Mouse (Mus musculus): ENCODE results near the gene Gadl1. TPM values are rescaled to one million over a fixed set of nuclear protein-coding genes. Genes with fewer than 3 reads are reported as not detected.

Gene Gadl1
- total and polyA plus RNA-seq, 3 experiments: 0.13 TPM; not detected in 2

DNA sequence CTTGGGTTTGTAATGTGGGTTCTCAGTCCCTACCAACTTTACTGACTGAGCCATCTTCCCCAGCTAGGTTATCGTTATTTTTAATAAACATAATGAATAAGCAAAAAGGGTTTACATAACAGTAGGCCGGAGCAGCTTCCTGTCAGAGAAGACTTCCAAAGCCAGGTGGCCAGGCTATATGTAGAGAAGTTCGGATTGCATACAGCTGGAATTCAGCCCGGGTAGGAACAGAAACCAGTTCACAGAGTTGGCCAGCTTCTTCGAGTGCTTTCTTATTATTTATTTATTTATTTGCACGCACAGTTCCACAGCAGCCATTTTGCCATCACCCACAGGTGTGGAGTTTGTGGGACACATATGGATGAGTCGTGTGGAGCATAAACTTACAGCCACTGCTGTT is 212.2 kb downstream of the Gadl1 start:
- in situ Hi-C loops (cut with MboI; ENCODE audit: low pct_ligation_motif_present, low pct_unique_long_range_greater_than_20kb, low sequenced_read_pairs): no loop called here
- no peaks in the 10 kb centered on the region for H3K27me3 ChIP-seq (replicated peaks)
- H3K4me2 ChIP-seq (ENCODE audit: insufficient read depth, low read depth, poor library complexity, severe bottlenecking): no peak overlapping the region
- peaks cover 4 to 42% of the 10 kb centered on the region in 2 experiments for H3K4me1 ChIP-seq (ENCODE audit: control insufficient read depth in 1 of 2, insufficient read depth in 2 of 2)
- no peak overlapping the region for H3K27ac ChIP-seq (ENCODE audit: insufficient read depth, low read depth)
- TF ChIP-seq TBP (conservative IDR thresholded peaks at IDR 0.05; ENCODE audit: low read depth, low read length) (no peak), CHD1 (IDR thresholded peaks at IDR 0.05; ENCODE audit: low read depth, low read length) (no peak), SMC3 (IDR thresholded peaks at IDR 0.05; ENCODE audit: low read depth, low read length) (no peak), MYC (IDR thresholded peaks at IDR 0.05; ENCODE audit: low read depth, low read length) (no peak), BHLHE40 (IDR thresholded peaks at IDR 0.05; ENCODE audit: low read depth, low read length) (no peak), JUN (IDR thresholded peaks at IDR 0.05; ENCODE audit: insufficient read depth, low read depth, low read length) (no peak), JUND (conservative IDR thresholded peaks at IDR 0.05; ENCODE audit: low read depth, low read length) (no peak), RAD21 (IDR thresholded peaks at IDR 0.05; ENCODE audit: low read depth, low read length) (no peak), MAX (IDR thresholded peaks at IDR 0.05; ENCODE audit: low read length) (no peak), POLR2AphosphoS2 (IDR thresholded peaks at IDR 0.05; ENCODE audit: low read depth, low read length) (no peak), NELFE (IDR thresholded peaks at IDR 0.05; ENCODE audit: low read depth, low read length) (no peak), UBTF (IDR thresholded peaks at IDR 0.05; ENCODE audit: low read depth, low read length) (no peak), EP300 (IDR thresholded peaks at IDR 0.05; ENCODE audit: low read length) (no peak), GABPA (IDR thresholded peaks at IDR 0.05; ENCODE audit: insufficient replicate concordance, low read depth, low read length) (no peak), ZNF384 (IDR thresholded peaks at IDR 0.05; ENCODE audit: low read depth, low read length) (no peak), PAX5 (IDR thresholded peaks at IDR 0.05; ENCODE audit: low read length) (no peak)
- H3K9me3 ChIP-seq (replicated peaks; ENCODE audit: low read length): no peaks in the 10 kb centered on the region
- peaks cover 5% of the 10 kb centered on the region; the same call in 1 of the 2 replicates for H3K79me2 ChIP-seq (replicated peaks; ENCODE audit: control insufficient read depth, extremely low read depth, insufficient read depth, poor library complexity, severe bottlenecking)
- no peak overlapping the region for H3K9ac ChIP-seq (ENCODE audit: insufficient read depth, low read depth)
- no peak overlapping the region for H3K4me3 ChIP-seq (replicated peaks in 1 of 3; ENCODE audit: low read depth in 2 of 3, low read length in 2 of 3, poor library complexity in 1 of 3)
- no peak for DNase-seq (ENCODE audit: extremely low read depth)
- dilution Hi-C loops (cut with MboI; ENCODE audit: extremely low pct_ligation_motif_present, extremely low pct_unique_long_range_greater_than_20kb, low sequenced_read_pairs): no loop called here
- peaks cover 89 to 93% of the 10 kb centered on the region in 2 experiments for H3K36me3 ChIP-seq (replicated peaks in 1 of 2; ENCODE audit: control insufficient read depth in 1 of 2, insufficient read depth in 1 of 2, low read length in 1 of 2)

DNA sequence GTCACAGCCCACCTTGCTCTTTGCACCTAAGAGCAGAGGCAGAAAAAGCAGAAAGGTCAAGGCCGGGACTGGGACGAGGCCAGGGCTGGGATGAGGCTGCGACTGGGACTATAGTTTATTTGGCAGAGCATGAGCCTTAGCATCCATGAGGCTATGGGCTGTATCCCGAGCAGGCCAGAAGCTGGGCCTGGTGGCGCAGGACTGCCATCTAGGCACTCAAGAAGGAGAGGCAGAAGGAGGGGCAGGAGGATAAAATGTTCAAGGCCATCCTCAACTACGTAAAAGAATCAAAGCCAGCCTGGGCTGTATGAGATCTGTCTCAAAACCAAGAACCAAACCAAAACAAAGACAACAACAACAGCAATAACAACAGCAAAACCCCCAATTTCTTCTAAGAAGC is 213.3 kb downstream of the Gadl1 start:
- dilution Hi-C loops (cut with MboI; ENCODE audit: extremely low pct_ligation_motif_present, extremely low pct_unique_long_range_greater_than_20kb, low sequenced_read_pairs): no loop called here
- Histone ChIP-seq H3K36me3 (replicated peaks in 1 of 2; ENCODE audit: control insufficient read depth in 1 of 2, insufficient read depth in 1 of 2, low read length in 1 of 2) (peaks cover 90 to 95% of the 10 kb centered on the region in 2 experiments), H3K27ac (ENCODE audit: insufficient read depth, low read depth) (peak overlapping the region; percentile 11), H3K4me3 (replicated peaks in 1 of 3; ENCODE audit: low read depth in 2 of 3, low read length in 2 of 3, poor library complexity in 1 of 3) (no peak overlapping the region), H3K9me3 (replicated peaks; ENCODE audit: low read length) (no peaks in the 10 kb centered on the region), H3K4me2 (ENCODE audit: insufficient read depth, low read depth, poor library complexity, severe bottlenecking) (no peak overlapping the region), H3K79me2 (replicated peaks; ENCODE audit: control insufficient read depth, extremely low read depth, insufficient read depth, poor library complexity, severe bottlenecking) (peaks cover 5% of the 10 kb centered on the region; the same call in 1 of the 2 replicates), H3K4me1 (ENCODE audit: control insufficient read depth in 1 of 2, insufficient read depth in 2 of 2) (peaks cover 4 to 43% of the 10 kb centered on the region in 2 experiments), H3K9ac (ENCODE audit: insufficient read depth, low read depth) (no peak overlapping the region), H3K27me3 (replicated peaks) (no peaks in the 10 kb centered on the region)
- TF ChIP-seq CTCF (conservative IDR thresholded peaks at IDR 0.05 in 1 of 2, IDR thresholded peaks at IDR 0.05 in 1 of 2; ENCODE audit: low read depth in 2 of 2, low read length in 2 of 2) (0 out of 4 replicates have a peak, but pooled peaks of 1 of the 2 experiments have one; percentile 3), ETS1 (conservative IDR thresholded peaks at IDR 0.05; ENCODE audit: low read depth, low read length) (no peak)
- in situ Hi-C loops (cut with MboI; ENCODE audit: low pct_ligation_motif_present, low pct_unique_long_range_greater_than_20kb, low sequenced_read_pairs): no loop called here
- no peak for DNase-seq (ENCODE audit: extremely low read depth)
